Mouse (Mus musculus): ENCODE measurements around the gene Iscu.
"Not testable (repeated sequence)": the region's sequence is repeated elsewhere in the genome, so short reads cannot be mapped to it uniquely, and the experiment has no call there.

The Iscu gene

DNA sequence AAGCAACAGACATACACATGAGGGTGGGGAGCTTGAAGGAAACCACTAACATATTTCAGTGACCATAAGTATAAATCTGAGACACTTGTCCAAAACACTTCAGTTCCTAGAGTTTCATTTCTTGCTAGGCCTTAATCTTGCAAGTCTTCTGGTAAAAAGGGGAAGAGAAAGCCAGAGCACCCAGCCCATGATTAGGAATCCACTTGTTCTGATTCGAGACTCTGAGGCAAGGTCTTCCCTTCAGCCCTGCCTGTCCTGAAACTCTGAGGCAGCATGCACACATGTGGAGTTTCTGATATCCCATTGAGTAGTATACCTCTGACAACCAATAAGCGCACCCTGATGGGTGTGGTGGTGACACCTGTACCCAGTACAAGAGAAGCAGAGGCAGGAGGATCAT, 11.0 kb upstream of the Iscu start:
- no peak for DNase-seq

- DNase-seq, result no peak
Measured at GRCm38 (mm10) chr5:113764426-113764825, 8.1 kb upstream of the Iscu start.

GRCm38 (mm10) chr5:113765641-113766526, 6.7 kb upstream of the Iscu start:
- no peak for DNase-seq

DNA sequence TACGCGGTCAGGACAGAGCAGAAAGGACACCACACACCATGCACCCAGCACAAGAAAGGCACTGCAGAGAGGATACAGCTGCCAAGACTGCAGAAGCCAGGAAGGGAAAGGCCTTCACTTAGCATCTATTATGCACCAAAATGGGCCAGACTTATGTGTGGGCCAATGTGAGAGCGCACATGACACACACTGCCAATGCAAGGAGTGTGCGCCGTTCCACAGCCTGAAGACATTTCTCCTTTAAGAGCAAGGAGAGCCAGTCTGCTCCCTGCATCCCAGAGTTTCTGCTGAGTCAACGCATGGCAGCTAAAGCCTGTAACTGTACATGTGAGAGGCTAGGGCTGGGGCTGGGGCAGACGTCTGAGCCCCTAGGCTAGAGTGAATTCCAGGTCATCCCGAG, 3.7 kb upstream of the Iscu start:
- DNase-seq, result no peak

DNA sequence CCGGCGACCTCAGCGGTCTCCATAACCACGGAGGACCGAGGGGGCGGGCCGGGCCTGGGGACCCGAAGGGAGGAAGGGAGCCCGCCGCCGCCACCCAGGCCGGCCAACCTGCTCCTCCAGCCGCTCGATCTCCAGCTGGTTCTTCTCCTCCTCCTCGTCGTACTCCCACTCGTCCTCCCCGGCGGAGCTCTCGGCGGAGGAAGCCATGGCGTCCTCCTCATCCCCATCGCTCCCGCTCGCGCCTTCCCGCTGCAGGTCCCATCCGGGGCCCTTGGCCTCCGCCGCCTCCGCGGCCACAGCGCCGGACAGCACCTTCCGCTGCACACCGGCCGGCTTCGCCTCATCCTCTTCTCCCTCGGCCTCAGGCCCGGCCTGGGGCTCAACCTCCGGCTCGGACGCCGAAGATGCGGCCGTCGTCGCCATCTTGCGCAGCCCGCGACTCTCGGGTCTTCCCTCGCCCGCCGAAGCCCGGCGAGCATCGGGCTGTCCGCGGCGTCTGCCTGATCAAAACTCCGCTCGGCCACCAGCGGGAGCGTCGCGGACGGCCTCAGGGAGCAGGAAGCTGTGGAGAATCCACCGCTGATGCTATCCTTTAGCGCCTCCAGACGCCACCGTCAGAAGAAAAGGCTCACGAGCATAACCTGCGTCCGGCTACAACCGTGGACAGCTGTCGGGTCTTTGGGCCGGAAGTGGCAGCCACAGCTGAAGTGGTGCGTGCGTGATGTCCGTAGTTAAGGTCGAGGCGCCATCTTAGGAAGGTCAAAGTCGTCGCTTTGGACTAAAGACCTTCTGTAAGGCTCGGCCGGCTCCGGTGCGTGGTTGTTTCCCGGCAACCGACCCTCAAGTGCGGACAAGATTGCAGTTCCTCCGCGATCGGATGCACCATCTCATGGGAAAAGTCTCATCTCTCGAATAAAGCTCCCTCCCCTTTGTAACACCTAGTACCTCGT, 1.1 kb upstream of the Iscu start:
- DNase-seq, result peak; percentile 92

GRCm38 (mm10) chr5:113772905-113773519, 464 bp downstream of the Iscu start:
- DNase-seq, result no peak

DNA sequence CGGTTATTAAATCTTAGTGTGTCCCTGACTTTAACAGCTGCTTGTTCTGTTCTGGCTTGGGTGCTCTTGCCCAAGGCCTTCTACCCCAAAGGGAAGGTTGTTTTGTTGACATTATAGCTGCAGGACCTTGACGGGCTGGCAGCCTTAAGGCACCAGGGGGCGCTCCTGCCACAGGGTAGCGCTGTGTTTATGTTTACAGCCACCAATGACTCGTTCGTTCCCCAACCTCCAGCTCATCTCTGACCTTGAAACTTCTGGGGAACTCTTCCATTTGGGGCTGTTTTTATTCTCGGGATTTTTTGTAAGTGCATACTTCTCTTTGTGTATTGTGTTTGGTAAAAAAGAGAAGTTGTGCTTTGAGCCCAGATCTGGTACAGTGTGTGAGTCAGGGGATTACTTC, 1.1 kb downstream of the Iscu start:
- peak; percentile 81 for DNase-seq

- DNase-seq, result no peak
Measured at GRCm38 (mm10) chr5:113775585-113775984, 3.0 kb downstream of the Iscu start.

DNA sequence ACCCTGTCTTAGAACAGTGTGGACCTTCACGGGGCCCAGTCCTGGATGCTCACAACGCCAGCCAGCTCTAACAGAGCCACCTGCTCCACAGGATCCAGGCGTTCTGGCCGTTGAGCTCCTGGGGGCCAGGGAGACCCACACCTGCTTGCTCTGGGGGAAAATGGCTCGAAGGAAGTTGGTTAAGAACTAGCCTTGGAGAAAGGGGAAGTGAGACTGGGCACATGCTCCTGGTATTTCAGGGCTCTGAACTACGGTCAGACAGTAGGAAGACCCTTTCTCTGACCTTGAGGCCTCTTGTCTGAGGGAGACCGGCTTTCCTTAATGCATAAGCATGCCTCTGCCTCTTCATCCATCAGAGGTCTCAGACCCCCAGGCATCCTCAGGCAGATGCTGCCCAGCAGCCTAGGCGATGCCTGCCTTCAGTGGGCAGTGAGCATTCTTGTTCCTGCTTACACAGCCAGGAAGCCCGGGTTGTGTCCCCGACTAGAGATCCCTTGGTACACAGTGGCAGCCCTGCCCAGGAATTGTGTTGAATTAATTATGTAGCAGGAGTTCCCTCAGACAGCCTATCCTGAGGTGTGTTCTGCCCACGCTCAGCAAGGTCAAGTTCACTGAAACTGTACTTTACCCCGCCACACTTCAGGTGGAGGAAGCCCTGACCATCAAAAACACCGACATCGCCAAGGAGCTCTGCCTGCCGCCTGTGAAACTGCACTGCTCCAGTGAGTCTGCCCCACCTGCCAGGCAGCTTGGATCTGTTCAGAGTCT, 3.8 kb downstream of the Iscu start:
- DNase-seq, result peak; percentile 56

- peak; percentile 79 for DNase-seq
Measured at GRCm38 (mm10) chr5:113776896-113777226, 4.3 kb downstream of the Iscu start.

- DNase-seq, result peak; percentile 29
Measured at GRCm38 (mm10) chr5:113777728-113778127, 5.2 kb downstream of the Iscu start.

DNA sequence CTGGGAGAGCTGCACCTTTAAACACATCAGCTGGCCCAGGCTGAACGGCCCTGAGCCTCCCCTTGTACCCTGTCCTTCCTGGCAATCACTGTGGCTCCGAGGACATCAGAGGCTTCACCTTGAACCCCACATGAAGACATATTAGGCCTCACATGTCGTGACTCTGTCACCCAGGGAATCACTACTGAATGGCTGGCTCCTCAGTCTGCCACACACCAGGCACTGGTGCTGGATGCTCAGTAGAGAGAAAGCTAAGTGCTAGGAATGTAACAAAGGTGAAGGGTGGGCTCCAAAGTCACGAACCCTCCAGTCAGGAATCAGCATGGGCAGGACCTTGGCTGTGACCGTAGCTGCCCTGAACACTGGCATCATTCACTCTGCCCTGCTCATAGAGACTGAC, 7.0 kb downstream of the Iscu start:
- DNase-seq, result no peak

DNA sequence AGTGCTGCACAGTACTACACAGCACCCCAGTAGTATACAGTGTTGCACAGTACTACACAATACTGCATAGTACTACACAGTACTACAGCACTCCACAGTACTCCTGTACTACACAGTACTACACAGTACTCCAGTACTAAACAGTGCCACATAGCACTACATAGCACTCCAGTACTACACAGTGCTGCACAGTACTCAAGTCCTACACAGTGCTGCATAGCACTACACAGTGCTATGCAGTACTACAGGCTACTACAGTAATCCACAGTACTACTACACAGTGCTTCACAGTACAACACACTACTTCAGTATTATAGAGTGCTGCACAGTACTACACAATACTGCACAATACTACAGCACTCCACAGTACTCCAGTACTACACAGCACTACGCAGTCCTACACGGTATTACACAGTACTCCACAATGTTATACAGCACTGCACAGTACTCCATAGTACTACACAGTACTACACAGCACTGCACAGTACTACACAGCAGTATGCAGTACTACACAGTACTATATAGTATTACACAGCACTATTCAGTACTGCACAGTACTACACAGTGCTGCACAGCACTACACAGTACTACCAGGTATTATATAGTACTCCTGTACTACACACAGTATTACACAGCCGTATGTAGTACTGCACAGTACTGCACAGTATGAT, 7.7 kb downstream of the Iscu start:
- DNase-seq, result no peak

DNA sequence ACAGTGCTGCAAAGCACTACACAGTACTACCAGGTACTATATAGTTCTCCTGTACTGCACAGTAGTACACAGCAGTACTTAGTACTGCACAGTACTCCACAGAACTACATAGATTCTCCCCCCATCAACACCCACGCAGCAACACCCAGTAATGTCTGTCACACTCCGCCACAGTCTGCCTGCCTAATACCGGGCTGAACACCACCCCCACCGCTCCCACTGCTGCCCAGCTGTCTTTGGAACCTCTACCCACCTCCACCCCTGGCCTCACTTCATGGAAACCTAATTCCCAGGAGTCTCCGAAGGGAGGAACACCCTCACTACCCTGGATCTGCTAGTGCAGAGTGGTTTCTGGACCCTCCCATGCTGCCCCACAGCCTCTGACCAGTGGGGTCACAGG, 8.2 kb downstream of the Iscu start:
- peak; percentile 54 for DNase-seq

DNA sequence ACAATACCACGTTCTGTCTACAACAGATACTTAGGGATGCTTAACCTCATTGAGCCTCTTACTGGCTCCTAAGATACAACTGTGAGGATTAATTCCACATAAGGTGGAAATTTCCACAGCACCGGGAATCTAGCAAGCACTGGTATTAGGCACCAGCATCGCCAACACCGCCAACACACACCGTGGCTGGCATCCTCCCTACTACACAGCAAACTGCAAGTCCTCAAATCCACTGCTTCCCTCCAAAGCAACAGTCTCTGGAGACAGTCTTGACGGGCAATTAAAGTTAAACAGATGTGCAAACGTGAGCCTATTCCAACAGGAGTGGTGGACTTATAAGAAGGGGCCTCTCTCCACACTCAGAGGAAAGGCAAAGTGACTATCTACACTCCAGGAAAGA, 8.7 kb downstream of the Iscu start:
- no peak for DNase-seq

DNA sequence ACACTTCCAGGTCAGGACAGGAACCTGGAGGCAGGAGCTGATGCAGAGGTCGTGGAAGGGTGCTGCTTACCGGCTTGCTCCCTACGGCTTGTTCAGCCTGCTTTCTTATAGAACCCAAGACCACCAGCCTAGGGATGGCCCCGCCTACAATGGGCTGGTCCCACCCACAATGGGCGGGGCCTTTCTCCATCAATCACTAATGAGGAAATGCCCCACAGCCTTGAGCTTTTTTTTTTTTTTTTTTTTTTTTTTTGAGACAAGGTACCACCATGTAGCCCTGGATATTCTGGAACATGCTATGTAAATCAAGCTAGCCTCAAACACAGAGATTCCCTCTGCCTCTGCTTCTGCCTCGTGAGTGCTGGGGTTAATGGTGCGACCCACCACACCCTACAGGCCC, 9.3 kb downstream of the Iscu start:
- no peak for DNase-seq

GRCm38 (mm10) chr5:113782624-113783023, 10.1 kb downstream of the Iscu start:
- no peak for DNase-seq

DNA sequence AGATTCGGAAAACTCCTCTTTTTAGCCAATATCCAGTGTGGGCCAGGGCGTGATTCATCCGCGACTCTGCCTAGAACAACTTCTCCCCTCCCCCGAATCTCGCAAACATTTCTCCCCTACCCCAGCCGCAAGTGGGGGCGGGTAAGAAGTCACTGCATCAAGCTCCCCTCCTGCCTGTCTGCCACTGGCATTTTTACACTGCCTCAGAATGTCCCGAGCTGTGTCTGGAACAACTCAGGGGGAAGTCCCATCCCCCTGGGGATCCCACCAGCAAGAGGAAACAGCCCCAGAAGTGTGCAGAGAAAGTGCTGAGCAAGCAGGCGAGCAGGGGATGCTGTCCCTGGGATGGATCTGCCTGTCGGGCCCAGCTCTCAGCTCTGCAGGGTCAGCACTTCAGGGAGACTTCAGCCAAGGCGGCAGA, 11.0 kb downstream of the Iscu start:
- peak; percentile 89 for DNase-seq

DNA sequence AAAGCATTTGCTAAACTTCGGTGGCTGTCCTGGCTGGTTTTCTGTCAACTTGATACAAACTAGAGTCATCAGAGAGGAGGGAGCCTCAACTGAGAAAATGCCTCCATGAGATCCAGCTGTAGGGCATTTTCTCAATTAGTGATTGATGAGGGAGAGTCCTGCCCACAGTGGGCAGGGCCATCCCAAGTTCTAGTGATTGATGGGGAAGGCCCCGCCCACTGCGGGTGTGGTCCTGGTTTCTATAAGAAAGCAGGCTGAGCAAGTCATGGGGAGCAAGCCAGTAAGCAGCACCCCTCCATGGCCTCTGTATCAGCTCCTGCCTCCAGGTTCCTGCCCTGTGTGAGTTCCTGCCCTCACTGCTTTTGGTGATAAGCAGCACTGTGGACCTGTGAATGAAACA, 11.6 kb downstream of the Iscu start:
- DNase-seq, result not testable (repeated sequence)

DNA sequence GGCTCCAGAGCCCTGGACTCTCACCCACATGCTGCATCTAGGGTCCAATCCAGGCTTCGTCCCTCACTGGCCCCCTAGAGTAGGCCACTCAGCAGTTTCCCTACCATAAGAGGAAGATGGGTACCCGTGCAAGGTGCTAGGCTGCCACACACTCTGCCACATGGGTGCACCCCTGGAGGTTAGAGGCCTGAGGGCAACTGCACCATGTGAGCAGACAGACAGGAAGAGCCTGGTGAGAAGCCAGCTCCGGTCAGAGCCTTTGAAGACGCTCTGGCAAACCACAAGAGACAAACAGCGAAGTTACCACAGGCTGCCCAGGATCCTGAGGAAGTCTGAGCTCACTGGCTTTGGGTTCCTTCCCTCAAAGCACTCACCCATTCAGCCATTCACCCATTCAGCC, 14.4 kb downstream of the Iscu start:
- DNase-seq, result peak; percentile 88

DNA sequence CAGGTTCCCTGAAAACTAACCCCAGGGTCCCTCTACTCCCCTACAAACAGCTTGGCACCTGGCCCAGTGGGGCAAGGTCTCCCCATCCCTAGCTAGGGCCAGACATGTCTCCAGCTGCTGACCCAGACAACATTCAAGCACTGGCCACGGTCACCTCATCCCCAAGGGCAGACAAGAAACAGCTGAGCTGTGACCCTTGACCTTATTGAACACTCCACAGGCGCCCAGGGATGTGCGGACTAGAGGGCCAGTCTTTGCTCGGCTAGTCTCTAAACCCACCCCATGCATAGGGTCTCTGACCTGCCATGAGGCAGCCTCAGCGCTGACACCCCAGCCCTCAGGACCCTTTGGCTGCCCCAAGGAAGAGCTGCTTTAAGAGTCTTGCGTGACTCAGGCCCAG, 16.1 kb downstream of the Iscu start:
- DNase-seq, result no peak

Data from layer of hippocampus, adult 9-11 months (tissue).